Mouse (Mus musculus): Measurements from ENCODE around the gene Ccdc8. TPM values are rescaled to one million over a fixed set of nuclear protein-coding genes. Genes with fewer than 3 reads are reported as not detected.

Gene Ccdc8
- polyA plus RNA-seq, 1 experiment from 2014 or later: 6.4 TPM

DNA sequence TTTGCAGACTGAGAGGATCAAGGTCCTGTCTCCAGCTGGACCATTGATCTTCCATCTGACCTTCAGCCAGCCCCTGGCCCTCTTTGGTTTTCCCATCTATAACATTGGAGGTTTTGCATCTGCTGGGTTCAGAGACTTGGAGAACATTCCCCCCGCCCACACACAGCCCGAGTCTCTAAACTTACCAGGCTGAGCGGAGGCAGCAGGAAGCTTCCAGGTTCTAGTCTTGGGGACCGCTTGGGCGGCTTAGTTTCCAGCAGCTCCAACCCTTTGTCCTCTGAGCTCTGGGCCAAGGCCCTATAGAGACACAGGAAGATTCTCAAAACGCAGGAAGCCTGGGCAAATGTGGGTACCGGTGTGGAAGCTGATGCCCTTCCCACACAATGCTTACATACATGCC is 46.9 kb downstream of the Ccdc8 start:
- no peaks in the 10 kb centered on the region for H3K27me3 ChIP-seq (replicated peaks)
- WGBS: 97% methylated on average over 7 of the region's 7 CpGs
- no peak overlapping the region for H3K4me3 ChIP-seq
- H3K4me1 ChIP-seq: peaks cover 3% of the 10 kb centered on the region; the same call in 1 of the 2 replicates
- no peaks in the 10 kb centered on the region for H3K9me3 ChIP-seq
- no peak overlapping the region for H3K4me2 ChIP-seq
- no peak overlapping the region for H3K27ac ChIP-seq
- H3K9ac ChIP-seq: no peak overlapping the region
- ATAC-seq (replicated peaks): no peak
- H3K36me3 ChIP-seq (replicated peaks): no peaks in the 10 kb centered on the region

DNA sequence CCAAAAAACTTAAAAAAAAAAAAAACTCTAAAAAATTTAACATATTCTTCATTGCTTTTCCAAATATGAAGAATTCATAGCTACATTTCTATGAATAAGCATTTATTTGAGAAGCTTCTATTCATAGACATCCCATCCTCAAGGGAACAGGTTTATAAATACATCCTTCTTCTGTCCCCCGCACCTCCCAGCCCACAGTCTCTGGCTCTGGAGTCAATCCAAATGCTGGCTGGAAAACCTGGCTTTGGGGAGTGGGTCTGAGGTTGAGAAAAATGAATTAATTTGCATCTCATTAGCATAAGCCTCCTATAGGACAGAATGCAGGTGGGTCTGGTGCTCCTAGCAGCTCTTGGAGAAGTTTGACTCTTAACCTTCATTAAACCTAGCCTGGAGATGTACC is 53.2 kb downstream of the Ccdc8 start:
- WGBS: 45% methylated on average over 1 of the region's 1 CpGs
- no peak overlapping the region for H3K9ac ChIP-seq
- no peak for ATAC-seq (replicated peaks)
- H3K4me1 ChIP-seq: no peaks in the 10 kb centered on the region
- no peak overlapping the region for H3K27ac ChIP-seq
- no peak overlapping the region for H3K4me2 ChIP-seq
- H3K27me3 ChIP-seq (replicated peaks): no peaks in the 10 kb centered on the region
- no peaks in the 10 kb centered on the region for H3K9me3 ChIP-seq
- no peak overlapping the region for H3K4me3 ChIP-seq
- H3K36me3 ChIP-seq (replicated peaks): no peaks in the 10 kb centered on the region

Other genes with a start within 250 kb of the Ccdc8 start
- gene Slc1a5, start 211.4 kb upstream of the Ccdc8 start, polyA plus RNA-seq (2015; fragmentation: Nextera tagmentation; extraction: Ambion mirVana): 12.4 and 14.3 TPM in 2 replicates
- 205 and 227 TPM in 2 replicates for gene Strn4, start 176.8 kb upstream of the Ccdc8 start, polyA plus RNA-seq (2015; fragmentation: Nextera tagmentation; extraction: Ambion mirVana)
- gene Fkrp, start 176.0 kb upstream of the Ccdc8 start, polyA plus RNA-seq (2015; fragmentation: Nextera tagmentation; extraction: Ambion mirVana): 51.9 and 55.1 TPM in 2 replicates
- 6.7 TPM in 2 replicates for gene Prkd2, start 149.8 kb upstream of the Ccdc8 start, polyA plus RNA-seq (2015; fragmentation: Nextera tagmentation; extraction: Ambion mirVana)
- gene Dact3, start 117.4 kb upstream of the Ccdc8 start, polyA plus RNA-seq (2015; fragmentation: Nextera tagmentation; extraction: Ambion mirVana): 4.7 and 4.8 TPM in 2 replicates
- 9.7 and 16.6 TPM in 2 replicates for gene Gng8, start 100.9 kb upstream of the Ccdc8 start, polyA plus RNA-seq (2015; fragmentation: Nextera tagmentation; extraction: Ambion mirVana)
- 0.42 and 0.43 TPM in 2 replicates for gene Ptgir, start 86.2 kb upstream of the Ccdc8 start, polyA plus RNA-seq (2015; fragmentation: Nextera tagmentation; extraction: Ambion mirVana)
- gene Calm3, start 68.6 kb upstream of the Ccdc8 start, polyA plus RNA-seq (2015; fragmentation: Nextera tagmentation; extraction: Ambion mirVana): 351 and 370 TPM in 2 replicates
- 198 and 205 TPM in 2 replicates for gene Pnmal2, start 48.0 kb upstream of the Ccdc8 start, polyA plus RNA-seq (2015; fragmentation: Nextera tagmentation; extraction: Ambion mirVana)
- 74.5 and 76.1 TPM in 2 replicates for gene Pnmal1, start 33.0 kb upstream of the Ccdc8 start, polyA plus RNA-seq (2015; fragmentation: Nextera tagmentation; extraction: Ambion mirVana)
- 6.8 and 7.1 TPM in 2 replicates for gene Gm42372, start 9.6 kb upstream of the Ccdc8 start, polyA plus RNA-seq (2015; fragmentation: Nextera tagmentation; extraction: Ambion mirVana)
- 124 and 127 TPM in 2 replicates for gene Ppp5c, start 35.2 kb downstream of the Ccdc8 start, polyA plus RNA-seq (2015; fragmentation: Nextera tagmentation; extraction: Ambion mirVana)
- gene Hif3a, start 69.7 kb downstream of the Ccdc8 start, polyA plus RNA-seq (2015; fragmentation: Nextera tagmentation; extraction: Ambion mirVana): 4.7 and 5.2 TPM in 2 replicates
- 4.4 and 6.1 TPM in 2 replicates for gene Psg16, start 81.3 kb downstream of the Ccdc8 start, polyA plus RNA-seq (2015; fragmentation: Nextera tagmentation; extraction: Ambion mirVana)
- not detected in 2 replicates for gene Ceacam3, start 157.6 kb downstream of the Ccdc8 start, polyA plus RNA-seq (2015; fragmentation: Nextera tagmentation; extraction: Ambion mirVana)
- not detected in 2 replicates for gene Psg29, start 210.8 kb downstream of the Ccdc8 start, polyA plus RNA-seq (2015; fragmentation: Nextera tagmentation; extraction: Ambion mirVana)

Data from midbrain, embryonic 15.5 days (tissue).